Mouse (Mus musculus) liver, adult 2 months (tissue): ENCODE measurements at regions not wholly inside any gene's neighbourhood (a gene's known extent, or its start where the extent isn't known, plus 50 kb on each side); places are given as distances from the start of the nearest gene placed in this dataset.

ENCODE experiments used
- DNase-seq: peaks from one replicate; pipeline ENCODE4 v3.0.0-alpha.2; 2011; ENCODE audit warnings: low read depth, low spot score; ENCODE audit errors: extremely low read depth
- H3K27ac ChIP-seq: fragments of 200-500 bp; replicated peaks from 2 replicates; pipeline ENCODE4 v1.5.1; 2012; ENCODE audit warnings: low read depth, mild to moderate bottlenecking, control low read depth, inconsistent platforms, low read length; ENCODE audit not compliant: insufficient read depth
- H3K27me3 ChIP-seq: fragments of 200-500 bp; 2 replicates; pipeline ENCODE4 v1.6.1; 2012; ENCODE audit warnings: mild to moderate bottlenecking, moderate library complexity, low read length, inconsistent platforms; ENCODE audit not compliant: control insufficient read depth, insufficient read depth
- H3K36me3 ChIP-seq: fragments of 200-500 bp; 2 replicates; pipeline ENCODE4 v1.6.1; 2012; ENCODE audit warnings: low read length, inconsistent platforms; ENCODE audit not compliant: control insufficient read depth, insufficient read depth
- H3K4me1 ChIP-seq: fragments of 200-500 bp; 2 replicates; pipeline ENCODE4 v1.6.1; 2011; ENCODE audit warnings: low read length; ENCODE audit not compliant: control insufficient read depth, insufficient read depth
- H3K4me3 ChIP-seq: fragments of 200-500 bp; 2 replicates; pipeline ENCODE4 v1.5.1; 2011; ENCODE audit warnings: low read depth, mild to moderate bottlenecking, control low read depth, low read length, moderate library complexity; ENCODE audit not compliant: insufficient read depth
- H3K79me2 ChIP-seq: fragments of 200-500 bp; 2 replicates; pipeline ENCODE4 v1.6.1; 2012; ENCODE audit warnings: inconsistent platforms, mild to moderate bottlenecking, low read length, moderate library complexity; ENCODE audit not compliant: control insufficient read depth, insufficient read depth
- H3K9ac ChIP-seq: fragments of 200-500 bp; 2 replicates; pipeline ENCODE4 v1.6.1; 2012; ENCODE audit warnings: low read depth, mild to moderate bottlenecking, control low read depth, inconsistent platforms, low read length
- CTCF ChIP-seq: fragments of 200-500 bp; IDR thresholded peaks from 2 replicates; pipeline ENCODE4 v1.5.1; 2011; ENCODE audit warnings: low read depth, low read length, control low read depth
- POLR2A ChIP-seq: fragments of 200-500 bp; IDR thresholded peaks from 2 replicates; pipeline ENCODE4 v1.6.1; 2011; ENCODE audit warnings: low read length, control low read depth; ENCODE audit not compliant: insufficient read depth; ENCODE audit errors: extremely low read depth
- WGBS: fragments of 180-500 bp; shearing (Covaris S2); methylation state at CpG from one replicate; pipeline ENCODE4 v1.1.7; 2018; 5-methylcytosine and 5-hydroxymethylcytosine counted together

- Histone ChIP-seq H3K4me1 (no peaks in the 10 kb centered on the region), H3K27me3 (no peaks in the 10 kb centered on the region), H3K36me3 (no peaks in the 10 kb centered on the region), H3K9ac (no peak overlapping the region), H3K4me3 (no peak overlapping the region), H3K79me2 (no peaks in the 10 kb centered on the region), H3K27ac (no peak overlapping the region)
- 92% methylated on average over 13 of the region's 13 CpGs for WGBS
- TF ChIP-seq CTCF: no peak
- no peak for TF ChIP-seq POLR2A
- DNase-seq: no peak
These were observed 236.5 kb upstream of the Klf3 start for GRCm38 (mm10) chr5:64566451-64567390.

- Histone ChIP-seq H3K4me3 (no peak overlapping the region), H3K27me3 (no peaks in the 10 kb centered on the region), H3K4me1 (no peaks in the 10 kb centered on the region), H3K9ac (no peak overlapping the region), H3K36me3 (no peaks in the 10 kb centered on the region), H3K79me2 (no peaks in the 10 kb centered on the region), H3K27ac (no peak overlapping the region)
- 89% methylated on average over 5 of the region's 5 CpGs for WGBS
- DNase-seq: no peak
- TF ChIP-seq POLR2A: no peak
- TF ChIP-seq CTCF: no peak
These were observed 235.4 kb upstream of the Klf3 start for GRCm38 (mm10) chr5:64567813-64568212.

GRCm38 (mm10) chr5:64568294-64568693 is 234.9 kb upstream of the Klf3 start:
- 88% methylated on average over 3 of the region's 3 CpGs for WGBS
- H3K79me2 ChIP-seq: no peaks in the 10 kb centered on the region
- no peaks in the 10 kb centered on the region for H3K27me3 ChIP-seq
- H3K4me3 ChIP-seq: no peak overlapping the region
- TF ChIP-seq CTCF (no peak), POLR2A (no peak)
- H3K27ac ChIP-seq: no peak overlapping the region
- H3K36me3 ChIP-seq: no peaks in the 10 kb centered on the region
- H3K4me1 ChIP-seq: no peaks in the 10 kb centered on the region
- no peak for DNase-seq
- H3K9ac ChIP-seq: no peak overlapping the region

- DNase-seq: no peak
- no peak overlapping the region for H3K9ac ChIP-seq
- peaks cover 6% of the 10 kb centered on the region for H3K4me1 ChIP-seq
- H3K36me3 ChIP-seq: no peaks in the 10 kb centered on the region
- H3K27me3 ChIP-seq: no peaks in the 10 kb centered on the region
- TF ChIP-seq POLR2A (no peak), CTCF (no peak)
- no peak overlapping the region for H3K27ac ChIP-seq
- 88% methylated on average over 10 of the region's 10 CpGs for WGBS
- H3K79me2 ChIP-seq: no peaks in the 10 kb centered on the region
- no peak overlapping the region for H3K4me3 ChIP-seq
These were observed 228.8 kb upstream of the Klf3 start for GRCm38 (mm10) chr5:64574386-64574785.

- Histone ChIP-seq H3K4me3 (no peak overlapping the region), H3K27me3 (no peaks in the 10 kb centered on the region), H3K79me2 (no peaks in the 10 kb centered on the region), H3K9ac (no peak overlapping the region), H3K4me1 (peaks cover 6% of the 10 kb centered on the region), H3K36me3 (no peaks in the 10 kb centered on the region), H3K27ac (no peak overlapping the region)
- WGBS: 89% methylated on average over 6 of the region's 6 CpGs
- no peak for TF ChIP-seq POLR2A
- no peak for TF ChIP-seq CTCF
- no peak for DNase-seq
These were observed 227.3 kb upstream of the Klf3 start for GRCm38 (mm10) chr5:64575896-64576295.
